Mouse (Mus musculus): ENCODE results near the gene 9130213A22Rik. TPM values are rescaled to one million over a fixed set of nuclear protein-coding genes. Genes with fewer than 3 reads are reported as not detected.

9130213A22Rik gene
- polyA plus RNA-seq, 1 experiment from 2014 or later: 0.11 TPM

DNA sequence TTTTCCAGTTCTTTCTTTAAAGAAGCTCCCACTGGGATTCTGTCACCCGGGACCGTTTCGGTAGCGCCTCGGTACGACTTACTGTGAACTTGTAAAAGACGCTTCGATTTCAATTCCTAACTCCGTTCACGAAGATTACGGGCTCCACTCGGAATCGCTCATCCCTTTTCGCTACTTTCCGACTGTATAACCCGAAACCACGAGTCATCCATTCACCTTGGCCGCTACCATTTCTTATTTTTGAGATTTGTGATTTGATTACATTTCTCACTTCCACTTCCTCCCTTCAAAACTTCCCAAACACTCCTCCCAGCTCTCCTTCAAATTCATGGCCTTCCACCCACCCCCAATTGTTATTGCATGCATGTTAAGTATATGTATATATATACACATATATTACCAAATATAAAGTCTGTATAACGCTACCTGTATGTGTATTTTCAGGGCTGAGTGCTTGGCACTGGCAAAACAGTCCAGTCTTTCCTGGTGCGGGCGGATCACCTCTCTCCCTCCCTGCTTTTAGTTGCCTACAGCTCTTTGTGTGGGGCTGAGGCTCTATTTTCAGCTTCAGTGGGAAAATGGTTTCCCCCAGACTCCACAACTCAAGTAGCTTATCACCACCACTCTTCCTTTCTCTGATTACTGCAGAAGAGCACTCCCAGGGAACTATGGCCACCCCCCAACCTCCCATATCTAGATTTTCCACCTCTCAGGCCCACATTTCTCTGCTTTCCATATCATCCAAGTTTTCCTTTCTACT is 11.2 kb downstream of the 9130213A22Rik start:
- no peak for ATAC-seq (ENCODE audit: low FRiP score)

DNA sequence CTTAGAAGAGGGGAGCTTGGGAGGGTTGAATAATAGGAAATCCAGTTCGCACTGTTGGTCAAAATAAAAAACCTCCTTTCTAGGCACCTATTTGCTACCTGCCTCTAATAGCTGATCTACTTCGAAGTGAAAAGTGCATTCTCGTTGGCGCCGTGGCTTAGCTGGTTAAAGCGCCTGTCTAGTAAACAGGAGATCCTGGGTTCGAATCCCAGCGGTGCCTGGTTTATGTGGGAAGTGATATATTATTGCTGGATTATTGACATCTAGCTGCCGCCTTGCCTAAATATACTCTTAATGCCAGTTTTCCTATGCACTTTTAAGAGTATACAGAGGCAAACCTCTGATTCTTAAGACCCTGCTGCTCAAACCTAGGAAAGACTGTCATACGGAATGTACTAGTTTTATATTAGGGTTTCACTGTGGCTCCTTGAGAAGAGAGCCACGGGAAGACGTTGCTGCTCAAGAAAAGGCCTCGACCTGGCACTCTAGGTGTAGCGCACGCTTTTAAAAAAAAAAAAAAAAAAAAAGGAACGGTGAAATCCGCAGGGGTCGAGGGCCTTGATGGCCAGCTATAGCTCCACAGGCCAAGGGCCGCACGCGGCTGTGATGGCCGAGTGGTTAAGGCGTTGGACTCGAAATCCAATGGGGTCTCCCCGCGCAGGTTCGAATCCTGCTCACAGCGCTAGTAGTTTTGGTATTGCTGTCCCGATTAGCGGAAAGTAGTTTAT is 11.9 kb downstream of the 9130213A22Rik start:
- peak; percentile 72 for ATAC-seq (ENCODE audit: low FRiP score)
- peak overlapping the region; percentile 52 for H3K4me2 ChIP-seq
- H3K9me3 ChIP-seq: no peaks in the 10 kb centered on the region
- under 1% methylated on average over 30 of the region's 30 CpGs for WGBS
- H3K4me1 ChIP-seq: peaks cover 7% of the 10 kb centered on the region
- H3K9ac ChIP-seq: peak overlapping the region; percentile 36
- H3K27ac ChIP-seq: peak overlapping the region; percentile 31; the same call in 1 of the 2 replicates
- H3K4me3 ChIP-seq (replicated peaks): peak overlapping the region; percentile 42
- H3K27me3 ChIP-seq: peaks cover 22% of the 10 kb centered on the region
- peaks cover 40% of the 10 kb centered on the region for H3K36me3 ChIP-seq (replicated peaks)

More for the DNA sequence above, 11.2 kb downstream of the 9130213A22Rik start:
- H3K4me2 ChIP-seq: peak overlapping the region; percentile 52
- H3K27ac ChIP-seq: no peak overlapping the region
- 6% methylated on average over 21 of the region's 21 CpGs for WGBS
- H3K27me3 ChIP-seq: peaks cover 30% of the 10 kb centered on the region
- peak overlapping the region; percentile 36 for H3K9ac ChIP-seq
- H3K9me3 ChIP-seq: no peaks in the 10 kb centered on the region
- H3K4me3 ChIP-seq (replicated peaks): peak overlapping the region; percentile 42
- H3K4me1 ChIP-seq: peaks cover 7% of the 10 kb centered on the region
- peaks cover 33% of the 10 kb centered on the region for H3K36me3 ChIP-seq (replicated peaks)

DNA sequence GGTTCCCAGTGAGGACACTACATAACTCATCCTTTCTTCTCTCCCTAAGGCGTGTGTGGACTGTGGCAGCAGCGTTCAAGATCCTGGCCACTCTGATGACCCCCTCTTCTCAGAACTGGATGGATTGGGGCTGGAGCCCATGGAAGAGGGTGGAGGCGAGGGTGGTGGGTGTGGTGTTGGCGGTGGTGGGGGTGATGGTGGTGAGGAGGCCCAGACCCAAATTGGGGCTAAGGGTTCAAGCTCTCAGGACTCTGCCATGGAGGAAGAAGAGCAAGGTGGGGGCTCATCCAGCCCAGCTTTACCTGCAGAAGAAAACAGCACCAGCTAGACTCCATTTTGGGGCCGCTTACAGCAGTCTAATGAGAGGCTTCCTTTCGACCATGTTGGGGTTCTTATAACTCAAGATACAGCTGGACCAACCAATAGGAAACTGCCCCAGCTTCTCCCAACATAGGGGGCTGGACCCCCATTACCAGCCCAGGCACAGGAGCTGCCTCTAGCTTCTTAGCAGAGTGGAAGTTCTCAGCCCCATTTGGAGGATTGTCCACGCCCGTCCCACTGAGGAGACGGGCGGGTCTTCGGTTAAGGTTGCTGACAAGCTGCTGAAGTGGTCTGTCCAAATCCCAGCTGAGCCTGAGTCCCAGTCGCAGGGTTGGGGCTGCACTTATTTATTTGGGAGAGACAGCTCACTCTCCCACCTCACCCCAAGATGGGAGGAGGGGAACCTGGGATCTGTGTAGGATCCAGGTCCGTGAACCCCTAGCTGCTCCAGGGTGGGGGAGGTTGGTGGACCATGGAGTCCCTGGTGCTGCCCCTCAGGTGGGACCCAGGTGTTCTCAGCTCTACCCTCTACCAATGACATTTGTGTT is 13.1 kb downstream of the 9130213A22Rik start:
- H3K9me3 ChIP-seq: no peaks in the 10 kb centered on the region
- ATAC-seq (ENCODE audit: low FRiP score): no peak
- H3K36me3 ChIP-seq (replicated peaks): peaks cover 52% of the 10 kb centered on the region
- H3K9ac ChIP-seq: no peak overlapping the region
- H3K4me3 ChIP-seq (replicated peaks): 0 out of 2 replicates have a peak overlapping the region, but pooled peaks have one; percentile 42
- no peak overlapping the region for H3K27ac ChIP-seq
- H3K4me2 ChIP-seq: no peak overlapping the region
- 79% methylated on average over 13 of the region's 13 CpGs for WGBS
- H3K27me3 ChIP-seq: peaks cover 17% of the 10 kb centered on the region
- peaks cover 7% of the 10 kb centered on the region for H3K4me1 ChIP-seq

DNA sequence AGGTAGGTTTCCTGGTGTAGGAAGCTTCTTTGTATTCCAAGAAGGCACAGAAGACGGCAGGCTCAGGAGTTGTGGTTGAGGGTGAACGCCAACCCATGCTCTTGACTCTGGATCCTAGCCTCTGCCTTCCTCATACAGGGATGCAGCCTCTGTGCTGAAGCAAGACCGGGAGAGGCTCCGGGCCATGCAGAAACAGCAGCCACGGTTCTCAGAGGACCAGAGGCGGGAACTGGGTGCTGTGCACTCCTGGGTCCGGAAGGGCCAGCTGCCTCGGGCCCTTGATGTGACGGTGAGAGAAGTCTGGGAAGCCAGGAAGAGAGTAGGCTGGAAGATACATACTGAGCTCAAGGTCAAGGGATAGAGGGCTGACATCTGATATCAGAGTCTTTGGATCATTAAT is 14.2 kb downstream of the 9130213A22Rik start:
- Histone ChIP-seq H3K4me3 (replicated peaks) (no peak overlapping the region), H3K9me3 (no peaks in the 10 kb centered on the region), H3K27ac (no peak overlapping the region), H3K4me1 (peaks cover 7% of the 10 kb centered on the region), H3K4me2 (no peak overlapping the region), H3K9ac (no peak overlapping the region), H3K36me3 (replicated peaks) (peaks cover 63% of the 10 kb centered on the region), H3K27me3 (peaks cover 16% of the 10 kb centered on the region)
- WGBS: 93% methylated on average over 9 of the region's 9 CpGs
- ATAC-seq (ENCODE audit: low FRiP score): no peak

DNA sequence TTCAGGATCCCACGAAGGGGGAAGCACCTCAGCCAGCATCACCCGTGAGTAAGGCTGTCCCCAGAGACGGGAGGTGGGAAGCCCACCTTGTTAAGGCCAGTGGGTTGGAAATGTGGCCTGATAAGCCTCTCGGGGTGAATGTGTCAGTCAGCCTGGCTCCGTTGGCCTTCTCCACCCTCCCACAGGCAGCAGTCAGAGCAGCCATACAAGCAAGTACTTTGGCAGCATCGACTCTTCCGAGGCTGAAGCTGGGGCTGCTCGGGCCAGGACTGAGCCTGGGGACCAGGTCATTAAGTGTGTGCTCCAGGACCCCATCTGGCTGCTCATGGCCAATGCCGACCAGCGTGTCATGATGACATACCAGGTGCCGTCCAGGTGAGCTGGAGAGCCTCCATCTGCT is 14.7 kb downstream of the 9130213A22Rik start:
- Histone ChIP-seq H3K9ac (no peak overlapping the region), H3K36me3 (replicated peaks) (peaks cover 68% of the 10 kb centered on the region), H3K4me2 (no peak overlapping the region), H3K27ac (no peak overlapping the region), H3K27me3 (peaks cover 11% of the 10 kb centered on the region), H3K4me3 (replicated peaks) (no peak overlapping the region), H3K4me1 (peaks cover 7% of the 10 kb centered on the region), H3K9me3 (no peaks in the 10 kb centered on the region)
- no peak for ATAC-seq (ENCODE audit: low FRiP score)
- 88% methylated on average over 11 of the region's 11 CpGs for WGBS

DNA sequence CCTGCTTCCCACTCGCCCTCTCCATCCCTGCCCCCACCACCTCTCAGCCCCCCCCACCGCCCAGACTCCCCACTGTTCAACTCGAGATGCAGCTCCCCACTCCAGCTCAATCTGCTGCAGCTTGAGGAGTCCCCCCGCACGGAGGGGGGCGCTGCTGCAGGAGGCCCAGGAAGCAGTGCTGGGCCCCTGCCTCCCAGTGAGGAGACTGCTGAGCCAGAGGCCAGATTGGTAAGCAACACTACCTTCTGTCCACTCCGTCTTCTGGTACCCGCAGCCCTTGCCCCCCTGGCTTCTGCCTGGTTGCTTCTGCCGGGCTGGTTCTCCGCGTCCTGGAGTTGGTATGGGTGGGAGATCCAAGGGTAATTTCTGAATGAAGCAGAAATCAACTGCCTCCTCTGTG is 15.5 kb downstream of the 9130213A22Rik start:
- H3K36me3 ChIP-seq (replicated peaks): peaks cover 77% of the 10 kb centered on the region
- peaks cover 7% of the 10 kb centered on the region for H3K4me1 ChIP-seq
- H3K4me3 ChIP-seq (replicated peaks): no peak overlapping the region
- peak overlapping the region; percentile 12; the same call in 1 of the 2 replicates for H3K9ac ChIP-seq
- WGBS: 78% methylated on average over 11 of the region's 11 CpGs
- no peak overlapping the region for H3K4me2 ChIP-seq
- ATAC-seq (ENCODE audit: low FRiP score): no peak
- no peaks in the 10 kb centered on the region for H3K9me3 ChIP-seq
- H3K27me3 ChIP-seq: peaks cover 3% of the 10 kb centered on the region; the same call in 1 of the 2 replicates
- no peak overlapping the region for H3K27ac ChIP-seq

DNA sequence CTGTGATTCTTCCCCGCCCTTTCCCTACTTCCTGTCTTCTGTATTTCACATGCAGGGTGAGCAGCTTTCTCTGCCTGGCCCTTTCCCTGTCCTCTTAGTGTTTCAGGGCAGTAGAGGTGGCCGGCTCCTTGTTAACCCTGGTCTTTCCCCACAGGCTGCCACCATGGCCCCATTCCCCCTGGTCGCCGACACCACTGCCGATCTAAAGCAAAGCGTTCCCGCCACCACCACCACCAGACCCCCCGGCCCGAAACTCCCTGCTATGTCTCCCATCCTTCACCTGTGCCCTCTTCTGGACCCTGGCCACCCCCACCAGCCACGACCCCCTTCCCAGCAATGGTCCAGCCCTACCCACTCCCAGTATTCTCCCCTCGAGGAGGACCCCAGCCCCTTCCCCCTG is 16.1 kb downstream of the 9130213A22Rik start:
- H3K4me2 ChIP-seq: no peak overlapping the region
- 93% methylated on average over 11 of the region's 11 CpGs for WGBS
- no peak overlapping the region for H3K4me3 ChIP-seq (replicated peaks)
- peaks cover 82% of the 10 kb centered on the region for H3K36me3 ChIP-seq (replicated peaks)
- H3K27me3 ChIP-seq: no peaks in the 10 kb centered on the region
- H3K9ac ChIP-seq: no peak overlapping the region
- H3K4me1 ChIP-seq: peaks cover 1% of the 10 kb centered on the region; the same call in 1 of the 2 replicates
- ATAC-seq (ENCODE audit: low FRiP score): no peak
- no peaks in the 10 kb centered on the region for H3K9me3 ChIP-seq
- H3K27ac ChIP-seq: no peak overlapping the region

DNA sequence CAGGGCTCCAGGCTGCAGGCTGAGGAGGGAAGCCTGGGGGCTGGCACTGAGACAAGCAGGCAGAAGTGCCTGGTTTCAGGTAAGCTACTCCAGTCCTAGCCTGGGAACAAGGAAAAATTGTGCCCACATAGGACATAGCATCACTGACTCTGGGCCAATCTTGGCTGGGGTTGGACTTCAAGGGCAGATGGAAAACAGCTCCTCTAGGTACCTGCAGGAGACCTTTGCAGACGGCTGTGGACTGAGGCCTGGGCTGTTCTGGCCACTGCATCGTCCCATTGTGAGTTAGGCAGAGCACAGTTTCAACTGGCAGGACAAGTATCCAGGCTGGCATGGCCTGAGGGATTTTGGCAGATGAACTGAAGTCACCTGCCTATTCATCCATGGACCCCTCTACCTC is 16.6 kb downstream of the 9130213A22Rik start:
- Histone ChIP-seq H3K4me3 (replicated peaks) (no peak overlapping the region), H3K4me1 (peaks cover 5% of the 10 kb centered on the region), H3K27me3 (no peaks in the 10 kb centered on the region), H3K36me3 (replicated peaks) (peaks cover 87% of the 10 kb centered on the region), H3K9ac (no peak overlapping the region), H3K9me3 (no peaks in the 10 kb centered on the region), H3K27ac (no peak overlapping the region), H3K4me2 (no peak overlapping the region)
- 89% methylated on average over 2 of the region's 2 CpGs for WGBS
- ATAC-seq (ENCODE audit: low FRiP score): no peak

DNA sequence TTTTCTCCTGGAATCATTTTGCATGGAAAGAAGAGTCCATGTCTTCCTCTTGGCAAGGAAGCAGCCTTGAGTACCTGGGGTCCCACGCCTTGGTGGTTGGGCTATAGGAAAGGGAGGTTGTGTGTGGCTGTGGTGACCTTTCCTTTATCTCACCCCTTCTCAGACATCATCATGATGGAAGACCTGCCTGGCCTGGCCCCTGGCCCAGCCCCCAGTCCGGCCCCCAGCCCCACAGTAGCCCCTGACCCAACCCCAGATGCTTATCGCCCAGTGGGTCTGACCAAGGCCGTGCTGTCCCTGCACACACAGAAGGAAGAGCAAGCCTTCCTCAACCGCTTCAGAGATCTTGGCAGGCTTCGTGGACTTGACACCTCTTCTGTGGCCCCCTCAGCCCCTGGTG is 17.2 kb downstream of the 9130213A22Rik start:
- Histone ChIP-seq H3K4me2 (no peak overlapping the region), H3K9ac (no peak overlapping the region), H3K36me3 (replicated peaks) (peaks cover 89% of the 10 kb centered on the region), H3K27ac (no peak overlapping the region), H3K4me3 (replicated peaks) (no peak overlapping the region), H3K4me1 (peaks cover 11% of the 10 kb centered on the region), H3K27me3 (no peaks in the 10 kb centered on the region), H3K9me3 (no peaks in the 10 kb centered on the region)
- WGBS: 93% methylated on average over 6 of the region's 6 CpGs
- no peak for ATAC-seq (ENCODE audit: low FRiP score)

DNA sequence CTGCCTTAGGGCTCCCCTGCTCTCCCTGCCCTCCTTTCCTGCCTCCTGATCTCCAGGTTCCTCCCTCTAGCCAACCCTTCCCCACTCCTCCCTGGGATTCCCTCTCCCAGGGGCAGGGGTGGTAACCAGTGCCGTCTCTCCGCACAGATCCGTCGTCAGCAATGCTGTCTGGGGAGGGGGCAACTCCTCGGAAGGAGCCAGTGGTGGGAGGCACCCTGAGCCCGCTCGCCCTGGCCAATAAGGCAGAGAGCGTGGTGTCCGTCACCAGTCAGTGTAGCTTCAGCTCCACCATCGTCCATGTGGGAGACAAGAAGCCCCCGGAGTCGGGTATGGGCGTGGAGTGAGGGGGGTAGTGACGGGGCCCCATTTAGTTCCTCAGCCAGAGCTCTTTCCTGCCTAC is 17.9 kb downstream of the 9130213A22Rik start:
- Histone ChIP-seq H3K9me3 (no peaks in the 10 kb centered on the region), H3K36me3 (replicated peaks) (peaks cover 89% of the 10 kb centered on the region), H3K4me1 (peaks cover 18% of the 10 kb centered on the region), H3K9ac (no peak overlapping the region), H3K27ac (no peak overlapping the region), H3K4me3 (replicated peaks) (no peak overlapping the region), H3K27me3 (no peaks in the 10 kb centered on the region), H3K4me2 (no peak overlapping the region)
- ATAC-seq (ENCODE audit: low FRiP score): no peak
- 93% methylated on average over 14 of the region's 14 CpGs for WGBS

DNA sequence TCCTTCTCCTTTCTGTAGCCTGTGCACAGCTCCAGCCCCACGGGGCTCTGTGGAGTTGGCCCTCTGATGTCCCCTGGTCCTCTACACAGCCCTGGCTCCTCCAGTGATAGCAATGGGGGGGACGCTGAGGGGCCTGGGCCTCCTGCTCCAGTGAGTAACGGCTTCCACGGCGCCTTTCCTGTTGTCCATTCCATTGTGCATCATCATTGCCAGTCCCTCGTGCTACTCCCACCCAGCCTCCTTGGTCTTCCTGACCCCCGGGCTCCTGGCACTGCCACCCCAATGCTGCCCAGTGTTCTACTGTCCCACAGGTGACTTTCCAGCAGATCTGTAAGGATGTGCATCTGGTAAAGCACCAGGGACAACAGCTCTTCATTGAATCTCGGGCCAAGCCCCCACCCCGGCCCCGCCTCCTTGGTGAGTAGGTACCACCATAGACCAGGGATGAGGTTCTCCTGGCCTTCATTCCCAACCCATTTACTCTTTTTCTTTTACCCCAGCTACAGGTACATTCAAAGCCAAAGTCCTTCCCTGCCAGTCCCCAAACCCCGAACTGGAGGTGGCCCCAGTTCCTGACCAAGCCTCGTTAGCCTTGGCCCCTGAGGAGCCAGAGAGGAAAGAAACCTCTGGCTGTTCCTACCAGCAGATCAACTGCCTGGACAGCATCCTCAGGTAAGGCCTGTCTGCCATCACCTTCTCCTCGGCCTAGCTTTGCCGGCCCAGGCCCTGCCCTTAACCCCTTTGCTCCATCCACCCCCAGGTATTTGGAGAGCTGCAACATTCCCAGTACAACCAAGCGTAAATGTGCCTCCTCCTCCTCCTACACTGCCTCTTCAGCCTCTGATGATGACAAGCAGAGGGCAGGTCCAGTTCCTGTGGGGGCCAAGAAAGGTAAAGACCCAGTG is 18.6 kb downstream of the 9130213A22Rik start:
- H3K36me3 ChIP-seq (replicated peaks): peaks cover 82% of the 10 kb centered on the region
- H3K4me1 ChIP-seq: peaks cover 24% of the 10 kb centered on the region
- no peak overlapping the region; the same call in 1 of the 2 replicates for H3K4me3 ChIP-seq (replicated peaks)
- no peak overlapping the region for H3K4me2 ChIP-seq
- WGBS: 87% methylated on average over 15 of the region's 15 CpGs
- H3K9me3 ChIP-seq: no peaks in the 10 kb centered on the region
- H3K27ac ChIP-seq: no peak overlapping the region
- no peak overlapping the region for H3K9ac ChIP-seq
- no peak for ATAC-seq (ENCODE audit: low FRiP score)
- H3K27me3 ChIP-seq: no peaks in the 10 kb centered on the region
